Mouse (Mus musculus): ENCODE results near the gene Mipol1. TPM values are rescaled to one million over a fixed set of nuclear protein-coding genes. Genes with fewer than 3 reads are reported as not detected.

Mipol1 gene
- polyA plus RNA-seq, 1 experiment, result 7.2 TPM

DNA sequence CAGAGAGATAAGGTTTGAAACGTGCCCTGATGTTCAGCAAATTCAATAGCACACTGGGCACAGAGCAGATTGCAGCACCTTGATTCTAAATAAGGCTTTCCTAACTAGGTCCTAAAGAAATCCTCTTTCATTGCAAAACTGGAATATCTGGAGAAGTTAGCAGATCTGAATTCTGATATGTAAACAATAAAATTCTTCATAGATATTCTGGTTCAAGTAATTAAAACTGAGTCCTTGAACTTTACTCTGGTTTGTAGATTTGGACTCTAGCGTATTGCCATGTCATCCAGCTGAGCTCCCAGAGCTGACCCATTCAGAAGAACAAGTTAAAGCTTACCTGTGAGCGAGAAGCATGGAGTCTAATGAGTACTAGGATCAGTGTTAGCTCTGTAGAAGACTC, 217.1 kb downstream of the Mipol1 start:
- Histone ChIP-seq H3K27ac (ENCODE audit: insufficient read depth, low read length) (no peak overlapping the region), H3K27me3 (ENCODE audit: control insufficient read depth, insufficient read depth, low read length) (no peaks in the 10 kb centered on the region), H3K4me1 (ENCODE audit: control insufficient read depth, insufficient read depth, low read length) (no peaks in the 10 kb centered on the region), H3K4me3 (replicated peaks; ENCODE audit: insufficient read depth, low read depth, low read length) (no peak overlapping the region)
- TF ChIP-seq CTCF (IDR thresholded peaks at IDR 0.05; ENCODE audit: borderline replicate concordance, insufficient read depth, low read depth, low read length) (no peak), POLR2A (IDR thresholded peaks at IDR 0.05; ENCODE audit: borderline replicate concordance, insufficient read depth, low read length) (no peak)
- no peak for DNase-seq
- 84% methylated on average over 3 of the region's 3 CpGs for WGBS

DNA sequence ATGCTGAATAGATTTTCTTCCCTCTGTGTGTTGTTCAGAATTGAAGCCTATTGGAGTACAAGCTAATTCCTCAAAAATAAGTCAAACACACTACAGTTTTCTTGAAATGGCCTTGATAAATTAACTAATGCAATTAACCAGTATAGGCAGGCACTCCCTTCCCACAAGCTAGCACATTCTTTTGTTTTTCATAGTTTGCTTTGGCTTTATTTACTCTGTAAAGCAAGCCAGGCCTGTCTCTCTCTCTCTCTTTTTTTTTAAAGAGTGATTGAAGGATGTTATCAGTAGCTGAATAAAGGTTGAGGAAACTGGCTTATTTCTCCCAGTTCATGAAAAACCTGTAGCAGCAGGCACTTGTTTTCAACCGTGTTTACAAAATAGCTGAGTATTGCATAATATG, 219.1 kb downstream of the Mipol1 start:
- Histone ChIP-seq H3K4me3 (replicated peaks; ENCODE audit: insufficient read depth, low read depth, low read length) (no peak overlapping the region), H3K4me1 (ENCODE audit: control insufficient read depth, insufficient read depth, low read length) (no peaks in the 10 kb centered on the region), H3K27me3 (ENCODE audit: control insufficient read depth, insufficient read depth, low read length) (no peaks in the 10 kb centered on the region), H3K27ac (ENCODE audit: insufficient read depth, low read length) (no peak overlapping the region)
- TF ChIP-seq POLR2A (IDR thresholded peaks at IDR 0.05; ENCODE audit: borderline replicate concordance, insufficient read depth, low read length) (no peak), CTCF (IDR thresholded peaks at IDR 0.05; ENCODE audit: borderline replicate concordance, insufficient read depth, low read depth, low read length) (no peak)
- WGBS, result 78% methylated on average over 1 of the region's 1 CpGs
- no peak for DNase-seq

DNA sequence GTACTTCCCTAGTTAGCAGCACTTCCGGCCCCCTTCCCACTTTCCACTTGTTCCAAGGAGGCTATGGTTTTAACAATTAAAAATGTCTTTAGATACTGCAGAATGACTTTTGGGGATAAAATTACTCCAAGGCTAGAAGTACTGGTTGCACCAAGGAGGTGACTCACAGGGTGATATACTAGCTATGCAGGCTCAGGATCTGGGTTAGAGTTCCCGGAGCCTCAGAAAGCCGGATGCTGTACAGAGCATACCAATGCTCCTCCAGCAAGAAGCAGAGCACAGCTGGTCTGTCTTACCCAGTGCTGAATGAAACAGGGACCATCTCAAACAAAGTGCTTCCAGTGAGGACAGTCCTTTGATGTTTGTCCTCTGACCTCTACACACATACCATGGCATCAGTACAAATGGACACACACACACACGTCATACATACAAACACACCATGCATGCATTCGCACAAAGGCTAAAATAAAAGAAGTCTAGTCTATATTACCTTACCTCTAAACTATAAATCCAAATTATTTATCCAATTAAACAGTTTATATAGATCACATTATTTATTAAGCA, 219.9 kb downstream of the Mipol1 start:
- Histone ChIP-seq H3K27me3 (ENCODE audit: control insufficient read depth, insufficient read depth, low read length) (no peaks in the 10 kb centered on the region), H3K4me1 (ENCODE audit: control insufficient read depth, insufficient read depth, low read length) (no peaks in the 10 kb centered on the region), H3K27ac (ENCODE audit: insufficient read depth, low read length) (no peak overlapping the region), H3K4me3 (replicated peaks; ENCODE audit: insufficient read depth, low read depth, low read length) (no peak overlapping the region)
- DNase-seq, result no peak
- TF ChIP-seq POLR2A (IDR thresholded peaks at IDR 0.05; ENCODE audit: borderline replicate concordance, insufficient read depth, low read length), result no peak
- TF ChIP-seq CTCF (IDR thresholded peaks at IDR 0.05; ENCODE audit: borderline replicate concordance, insufficient read depth, low read depth, low read length), result no peak
- WGBS, result 94% methylated on average over 5 of the region's 5 CpGs

DNA sequence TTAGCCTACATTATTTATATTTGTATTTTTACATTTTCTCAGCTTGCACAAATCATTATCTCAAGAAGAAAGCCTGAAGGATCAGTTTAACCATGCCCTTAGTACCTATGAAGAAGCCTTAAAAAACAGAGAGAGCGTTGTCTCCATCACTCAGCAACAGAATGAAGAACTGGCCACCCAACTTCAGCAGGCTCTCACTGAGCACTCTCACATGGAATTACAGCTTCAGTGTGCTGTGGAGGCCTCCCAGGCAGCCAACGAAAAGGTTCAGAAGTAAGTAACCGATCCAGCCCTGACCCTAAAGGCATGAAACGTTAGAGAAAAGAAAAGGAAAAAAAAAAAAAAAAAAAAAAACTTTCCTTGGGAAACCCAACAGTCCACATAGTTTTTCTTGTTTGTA, 226.7 kb downstream of the Mipol1 start:
- H3K27me3 ChIP-seq (ENCODE audit: control insufficient read depth, insufficient read depth, low read length), result no peaks in the 10 kb centered on the region
- no peak for DNase-seq
- TF ChIP-seq CTCF (IDR thresholded peaks at IDR 0.05; ENCODE audit: borderline replicate concordance, insufficient read depth, low read depth, low read length) (no peak), POLR2A (IDR thresholded peaks at IDR 0.05; ENCODE audit: borderline replicate concordance, insufficient read depth, low read length) (no peak)
- H3K4me1 ChIP-seq (ENCODE audit: control insufficient read depth, insufficient read depth, low read length), result no peaks in the 10 kb centered on the region
- no peak overlapping the region for H3K4me3 ChIP-seq (replicated peaks; ENCODE audit: insufficient read depth, low read depth, low read length)
- no peak overlapping the region for H3K27ac ChIP-seq (ENCODE audit: insufficient read depth, low read length)
- WGBS, result 56% methylated on average over 4 of the region's 4 CpGs

DNA sequence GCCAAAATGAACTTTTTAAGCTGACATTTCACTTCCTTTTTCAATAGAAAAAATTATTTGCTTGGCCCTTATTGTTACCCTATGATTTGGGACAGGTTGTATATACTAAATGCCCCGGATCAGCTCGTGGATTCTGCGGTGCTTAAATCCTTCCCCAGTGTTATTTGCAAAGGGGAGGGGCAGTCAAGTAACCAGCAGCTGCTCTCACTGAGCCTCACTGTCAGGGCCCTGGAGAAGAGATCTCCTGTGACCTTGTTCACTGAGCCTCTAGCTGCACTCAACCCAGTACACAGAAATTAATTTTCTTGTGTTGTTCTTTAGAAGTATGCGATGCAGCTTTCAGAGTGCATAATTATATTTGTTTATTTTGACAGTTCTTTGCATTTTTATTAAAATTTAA, 227.1 kb downstream of the Mipol1 start:
- Histone ChIP-seq H3K4me3 (replicated peaks; ENCODE audit: insufficient read depth, low read depth, low read length) (no peak overlapping the region), H3K4me1 (ENCODE audit: control insufficient read depth, insufficient read depth, low read length) (no peaks in the 10 kb centered on the region), H3K27ac (ENCODE audit: insufficient read depth, low read length) (no peak overlapping the region), H3K27me3 (ENCODE audit: control insufficient read depth, insufficient read depth, low read length) (no peaks in the 10 kb centered on the region)
- no peak for DNase-seq
- TF ChIP-seq CTCF (IDR thresholded peaks at IDR 0.05; ENCODE audit: borderline replicate concordance, insufficient read depth, low read depth, low read length), result no peak
- TF ChIP-seq POLR2A (IDR thresholded peaks at IDR 0.05; ENCODE audit: borderline replicate concordance, insufficient read depth, low read length), result no peak
- 49% methylated on average over 4 of the region's 4 CpGs for WGBS

DNA sequence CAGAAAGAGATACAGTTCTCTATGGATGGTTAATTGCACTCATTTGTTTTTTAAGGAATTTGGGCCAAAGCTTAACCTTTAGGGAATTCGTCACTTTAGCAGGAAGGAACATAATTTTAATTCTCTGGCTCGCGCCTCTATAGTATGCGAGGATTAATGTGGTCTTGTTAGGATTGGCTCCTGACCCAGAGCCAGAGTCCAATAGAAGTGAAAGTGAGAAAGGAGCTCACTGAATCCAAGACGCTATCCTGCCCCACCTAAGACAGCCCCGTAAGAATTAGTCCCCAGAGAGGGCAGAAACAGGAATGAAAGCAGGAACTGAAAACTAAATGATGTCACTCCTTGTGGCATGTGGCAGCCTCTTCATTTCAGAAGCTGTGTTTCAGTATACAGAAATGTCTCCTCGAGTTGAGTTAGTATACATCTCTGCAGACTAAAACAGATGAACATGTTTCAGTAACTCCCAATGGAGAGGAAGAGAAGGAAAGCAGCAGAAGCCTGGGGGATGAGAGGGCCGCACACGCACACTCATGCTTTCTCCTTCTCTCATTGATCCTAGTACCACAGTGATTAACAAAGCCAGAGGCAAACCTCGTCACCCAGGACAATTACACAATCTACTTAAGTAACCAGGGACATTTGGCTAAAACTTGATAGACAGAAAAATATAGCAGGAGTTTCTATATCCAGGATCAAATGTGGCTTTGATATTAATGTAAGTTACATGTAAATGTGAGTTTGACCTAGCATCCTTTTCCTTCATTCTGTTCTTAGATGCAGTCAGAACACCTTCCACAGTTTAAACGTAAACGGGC, 234.5 kb downstream of the Mipol1 start:
- Histone ChIP-seq H3K27me3 (ENCODE audit: control insufficient read depth, insufficient read depth, low read length) (no peaks in the 10 kb centered on the region), H3K4me1 (ENCODE audit: control insufficient read depth, insufficient read depth, low read length) (no peaks in the 10 kb centered on the region), H3K27ac (ENCODE audit: insufficient read depth, low read length) (no peak overlapping the region), H3K4me3 (replicated peaks; ENCODE audit: insufficient read depth, low read depth, low read length) (no peak overlapping the region)
- no peak for DNase-seq
- 80% methylated on average over 12 of the region's 12 CpGs for WGBS
- TF ChIP-seq CTCF (IDR thresholded peaks at IDR 0.05; ENCODE audit: borderline replicate concordance, insufficient read depth, low read depth, low read length), result no peak
- TF ChIP-seq POLR2A (IDR thresholded peaks at IDR 0.05; ENCODE audit: borderline replicate concordance, insufficient read depth, low read length), result no peak

DNA sequence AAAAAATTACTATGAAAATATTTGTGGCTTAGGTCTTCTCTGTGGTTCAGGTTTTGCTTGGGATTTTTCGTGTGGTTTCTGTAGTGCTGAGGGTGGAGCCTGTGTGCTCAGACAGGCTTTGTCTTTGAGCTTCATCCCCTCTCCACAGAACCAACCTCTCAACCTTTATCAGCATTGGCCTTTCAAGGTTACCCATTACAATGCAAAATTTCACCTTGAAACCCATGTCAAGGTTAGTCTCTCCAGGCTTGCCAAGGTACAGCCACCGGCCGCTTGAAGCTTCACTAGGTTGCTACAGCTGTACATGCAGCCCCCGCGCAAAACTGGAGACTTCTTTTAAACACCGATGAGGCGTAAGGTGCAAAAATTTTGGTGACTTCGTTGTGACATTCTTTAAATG, 241.6 kb downstream of the Mipol1 start:
- DNase-seq, result no peak
- WGBS, result 82% methylated on average over 8 of the region's 8 CpGs
- Histone ChIP-seq H3K4me1 (ENCODE audit: control insufficient read depth, insufficient read depth, low read length) (no peaks in the 10 kb centered on the region), H3K27me3 (ENCODE audit: control insufficient read depth, insufficient read depth, low read length) (no peaks in the 10 kb centered on the region), H3K4me3 (replicated peaks; ENCODE audit: insufficient read depth, low read depth, low read length) (no peak overlapping the region), H3K27ac (ENCODE audit: insufficient read depth, low read length) (no peak overlapping the region)
- no peak for TF ChIP-seq POLR2A (IDR thresholded peaks at IDR 0.05; ENCODE audit: borderline replicate concordance, insufficient read depth, low read length)
- no peak for TF ChIP-seq CTCF (IDR thresholded peaks at IDR 0.05; ENCODE audit: borderline replicate concordance, insufficient read depth, low read depth, low read length)

DNA sequence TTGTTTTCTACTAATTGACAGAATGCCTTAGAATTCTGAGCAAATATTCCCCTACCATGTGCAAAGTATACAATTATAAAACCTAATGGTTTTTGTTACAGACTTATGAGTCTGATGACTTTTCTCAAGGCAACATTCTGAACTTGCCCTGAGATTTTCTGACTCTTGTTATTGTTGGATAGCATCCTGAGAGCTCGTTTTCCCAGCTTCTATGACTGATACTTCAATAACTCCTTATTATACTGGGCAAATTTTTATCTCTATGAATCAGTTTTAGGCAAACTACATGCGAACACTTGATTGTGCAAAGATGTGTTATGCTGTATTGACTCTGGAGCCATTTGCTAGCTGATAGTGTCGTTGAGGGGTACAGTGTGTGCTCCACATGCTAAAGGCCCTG, 246.6 kb downstream of the Mipol1 start:
- no peaks in the 10 kb centered on the region for H3K27me3 ChIP-seq (ENCODE audit: control insufficient read depth, insufficient read depth, low read length)
- no peak overlapping the region for H3K4me3 ChIP-seq (replicated peaks; ENCODE audit: insufficient read depth, low read depth, low read length)
- DNase-seq, result no peak
- H3K27ac ChIP-seq (ENCODE audit: insufficient read depth, low read length), result no peak overlapping the region
- no peaks in the 10 kb centered on the region for H3K4me1 ChIP-seq (ENCODE audit: control insufficient read depth, insufficient read depth, low read length)
- TF ChIP-seq POLR2A (IDR thresholded peaks at IDR 0.05; ENCODE audit: borderline replicate concordance, insufficient read depth, low read length), result no peak
- TF ChIP-seq CTCF (IDR thresholded peaks at IDR 0.05; ENCODE audit: borderline replicate concordance, insufficient read depth, low read depth, low read length), result no peak
- 86% methylated on average over 3 of the region's 3 CpGs for WGBS
